Mouse (Mus musculus): ENCODE results near the gene Ccdc34.

- no peak for TF ChIP-seq CTCF (conservative IDR thresholded peaks at IDR 0.05; ENCODE audit: insufficient read depth, insufficient read length, low read depth, low read length)
- no peak for TF ChIP-seq POLR2A (IDR thresholded peaks at IDR 0.05; ENCODE audit: low read depth, low read length)
Observed at GRCm38 (mm10) chr2:110202716-110203497, 185.3 kb downstream of the Ccdc34 start.
